Comparison of ENCODE assay signal across 16 mouse cellular contexts in the genomic region with DNA sequence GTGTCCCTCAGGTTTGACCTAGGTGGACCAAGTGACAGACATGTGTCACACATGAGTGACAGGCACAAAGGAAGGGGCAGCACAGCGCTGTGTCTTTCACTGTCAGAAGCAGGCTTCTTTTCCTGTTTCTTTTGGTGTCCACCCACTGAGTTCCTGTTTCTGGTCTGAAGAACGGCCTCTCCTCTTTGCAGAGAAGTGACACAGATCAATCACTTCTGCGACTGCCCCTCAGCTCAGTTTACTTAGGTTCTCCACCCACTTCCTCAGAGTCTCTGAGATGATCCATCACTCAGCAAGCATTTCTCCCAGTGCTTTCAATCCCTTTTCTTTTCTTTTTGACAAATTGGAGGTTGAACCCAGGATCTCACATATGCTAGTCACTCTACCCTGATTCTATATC. TPM values are rescaled to one million over a fixed set of nuclear protein-coding genes. Genes with fewer than 3 reads are reported as not detected.
DNase-seq lines count a peak whose midpoint lies in the region; ATAC-seq and TF ChIP-seq lines count a peak whose summit lies in the region.
"Had no signal": no experiment of that assay in that cellular context is flagged by ENCODE, and none has a peak within 500 bp of the region (broad histone marks: within the 10 kb centered on the region; RNA-seq: fewer than 3 reads in every experiment).

No protein-coding gene starts in this region.

- no peak for TF ChIP-seq CTCF in spleen, adult 2 months (IDR thresholded peaks at IDR 0.05; ENCODE audit: extremely low read depth, insufficient read depth, insufficient read length, insufficient replicate concordance)

- no peaks in the 10 kb centered on the region for H3K36me3 ChIP-seq in spleen, adult 2 months (ENCODE audit: control insufficient read depth, insufficient read depth, low read length)
- H3K36me3 ChIP-seq in liver, embryonic 13.5 days: no peaks in the 10 kb centered on the region
- no peaks in the 10 kb centered on the region for H3K36me3 ChIP-seq in splenic B cell, adult 2 months (ENCODE audit: control insufficient read depth, insufficient read depth, low read length, poor library complexity, severe bottlenecking)
- H3K36me3 ChIP-seq: heart, embryonic 15.5 days; hindbrain, embryonic 13.5 days; neural tube, embryonic 13.5 days had no signal

- no peak overlapping the region for H3K4me3 ChIP-seq in spleen, adult 2 months (ENCODE audit: extremely low read depth, insufficient read depth, insufficient read length)
- H3K4me3 ChIP-seq in liver, embryonic 13.5 days (replicated peaks): no peak overlapping the region
- H3K4me3 ChIP-seq: heart, embryonic 15.5 days; hindbrain, embryonic 13.5 days; neural tube, embryonic 13.5 days had no signal

- DNase-seq in spleen, adult 2 months (ENCODE audit: low read depth in 1 of 2, low spot score in 2 of 2): peak in 1 of 2 experiments; percentile 43
- DNase-seq in spleen, postnatal 14 days (ENCODE audit: low spot score in 2 of 2): no peak
- DNase-seq in liver, embryonic 13.5 days: no peak
- DNase-seq in lung, postnatal 36 days: peak; percentile 77
- peak; percentile 51 for DNase-seq in splenic B cell, adult 2 months (ENCODE audit: low read depth, low spot score)
- DNase-seq in left cerebral cortex, postnatal 4 days: no peak
- DNase-seq in MN1 (ENCODE audit: low spot score): no peak
- no peak for DNase-seq in heart, postnatal 4 days
- DNase-seq: cerebellum, adult 9-11 months; kidney, adult 18-20 months; retina, postnatal 1 day had no signal

- peaks cover 28% of the 10 kb centered on the region for H3K4me1 ChIP-seq in spleen, adult 2 months (ENCODE audit: control insufficient read depth, insufficient read depth, insufficient read length)
- peaks cover 74% of the 10 kb centered on the region for H3K4me1 ChIP-seq in liver, embryonic 13.5 days (replicated peaks)
- H3K4me1 ChIP-seq: hindbrain, embryonic 13.5 days; neural tube, embryonic 13.5 days had no signal

- 13% methylated on average over 3 of the region's 3 CpGs for WGBS in spleen, adult 2 months
- 31% methylated on average over 3 of the region's 3 CpGs for WGBS in liver, embryonic 13.5 days (ENCODE audit: insufficient replicate concordance)

- no peaks in the 10 kb centered on the region for H3K27me3 ChIP-seq in spleen, adult 2 months (ENCODE audit: control insufficient read depth, insufficient read depth, low read length)
- no peaks in the 10 kb centered on the region for H3K27me3 ChIP-seq in liver, embryonic 13.5 days
- H3K27me3 ChIP-seq in splenic B cell, adult 2 months (ENCODE audit: control insufficient read depth, insufficient read depth, low read length, poor library complexity, severe bottlenecking): no peaks in the 10 kb centered on the region
- H3K27me3 ChIP-seq: heart, embryonic 15.5 days; neural tube, embryonic 13.5 days had no signal

- H3K9me3 ChIP-seq in liver, embryonic 13.5 days (replicated peaks): no peaks in the 10 kb centered on the region
- H3K9me3 ChIP-seq: heart, embryonic 15.5 days; hindbrain, embryonic 13.5 days; neural tube, embryonic 13.5 days had no signal

- H3K27ac ChIP-seq in spleen, adult 2 months (ENCODE audit: insufficient read depth, low read length): peak overlapping the region; percentile 44
- H3K27ac ChIP-seq in liver, embryonic 13.5 days: peak overlapping the region; percentile 99
- H3K27ac ChIP-seq: heart, embryonic 15.5 days; hindbrain, embryonic 13.5 days; neural tube, embryonic 13.5 days had no signal

- no peak for TF ChIP-seq POLR2A in spleen, adult 2 months (IDR thresholded peaks at IDR 0.05; ENCODE audit: low read depth, low read length)

- intact Hi-C loops in left cerebral cortex, postnatal 4 days (cut with DNase I): no loop called here

- ATAC-seq in liver, embryonic 13.5 days (ENCODE audit: low read depth): no peak
- ATAC-seq: midbrain, embryonic 16.5 days had no signal

- H3K9ac ChIP-seq in liver, embryonic 13.5 days: no peak overlapping the region
- H3K9ac ChIP-seq: heart, embryonic 15.5 days; hindbrain, embryonic 13.5 days; liver, embryonic 14.5 days; neural tube, embryonic 13.5 days had no signal

- no peak overlapping the region for H3K4me2 ChIP-seq in liver, embryonic 13.5 days
- H3K4me2 ChIP-seq: heart, embryonic 15.5 days; hindbrain, embryonic 13.5 days; neural tube, embryonic 13.5 days had no signal

RNA-seq across cellular contexts. Expression of a gene that starts 24.6 kb away (rescaled TPM):
- 22.6 and 23.8 TPM in 2 replicates for polyA plus RNA-seq in spleen, adult 2 months (2012; rRNA removed)
- 20.1 and 20.2 TPM in 2 replicates for polyA plus RNA-seq in liver, embryonic 13.5 days (2015; fragmentation: Nextera tagmentation; extraction: Ambion mirVana)
- 1 to 10 TPM in 1 of 2 experiments, under 1 TPM in 1; 0.76 to 1.7 TPM for total RNA-seq in left cerebral cortex, postnatal 4 days (2021)
- total RNA-seq in heart, postnatal 4 days (2021): 1 to 10 TPM; 5.3 to 6.1 TPM

RNA-seq across cellular contexts. Expression of a gene that starts 25.3 kb away (rescaled TPM):
- 3.1 and 3.5 TPM in 2 replicates for polyA plus RNA-seq in spleen, adult 2 months (2012; rRNA removed)
- polyA plus RNA-seq in liver, embryonic 13.5 days (2015; fragmentation: Nextera tagmentation; extraction: Ambion mirVana): 2.1 and 2.2 TPM in 2 replicates
- total RNA-seq in left cerebral cortex, postnatal 4 days (2021): 1 to 10 TPM; 3.2 to 3.6 TPM
- total RNA-seq in heart, postnatal 4 days (2021): 1 to 10 TPM; 4.7 to 6.0 TPM

RNA-seq across cellular contexts. Expression of a gene that starts 45.7 kb away (rescaled TPM):
- polyA plus RNA-seq in spleen, adult 2 months (2012; rRNA removed): 582 and 730 TPM in 2 replicates
- 186 and 197 TPM in 2 replicates for polyA plus RNA-seq in liver, embryonic 13.5 days (2015; fragmentation: Nextera tagmentation; extraction: Ambion mirVana)
- total RNA-seq in left cerebral cortex, postnatal 4 days (2021): 10 to 100 TPM; 94.8 to 98.5 TPM
- 10 to 100 TPM; 84.1 to 88.4 TPM for total RNA-seq in heart, postnatal 4 days (2021)

RNA-seq across cellular contexts. Expression of a gene that starts 46.4 kb away (rescaled TPM):
- 59.1 and 69.0 TPM in 2 replicates for polyA plus RNA-seq in spleen, adult 2 months (2012; rRNA removed)
- polyA plus RNA-seq in liver, embryonic 13.5 days (2015; fragmentation: Nextera tagmentation; extraction: Ambion mirVana): 131 and 132 TPM in 2 replicates
- total RNA-seq in left cerebral cortex, postnatal 4 days (2021): 10 to 100 TPM; 66.1 to 70.5 TPM
- 10 to 100 TPM; 42.6 to 43.5 TPM for total RNA-seq in heart, postnatal 4 days (2021)

RNA-seq across cellular contexts. Expression of a gene that starts 49.0 kb away (rescaled TPM):
- 2.7 and 2.8 TPM in 2 replicates for polyA plus RNA-seq in spleen, adult 2 months (2012; rRNA removed)
- 5.3 and 5.6 TPM in 2 replicates for polyA plus RNA-seq in liver, embryonic 13.5 days (2015; fragmentation: Nextera tagmentation; extraction: Ambion mirVana)
- under 1 TPM; 0.62 to 0.84 TPM for total RNA-seq in left cerebral cortex, postnatal 4 days (2021)
- total RNA-seq in heart, postnatal 4 days (2021): under 1 TPM; 0.59 to 0.62 TPM

Comparison
In these comparisons a context has a peak if more than half of its experiments do, and no peak if none do; other contexts are left out.
1. DNase-seq: peak in lung, postnatal 36 days (single experiment) and splenic B cell, adult 2 months (single experiment); none in spleen, postnatal 14 days (0 of 2), liver, embryonic 13.5 days (single experiment), left cerebral cortex, postnatal 4 days (single experiment), MN1 (single experiment) and heart, postnatal 4 days (single experiment).